Comparison of ENCODE assay signal across 33 mouse cellular contexts in the genomic region with DNA sequence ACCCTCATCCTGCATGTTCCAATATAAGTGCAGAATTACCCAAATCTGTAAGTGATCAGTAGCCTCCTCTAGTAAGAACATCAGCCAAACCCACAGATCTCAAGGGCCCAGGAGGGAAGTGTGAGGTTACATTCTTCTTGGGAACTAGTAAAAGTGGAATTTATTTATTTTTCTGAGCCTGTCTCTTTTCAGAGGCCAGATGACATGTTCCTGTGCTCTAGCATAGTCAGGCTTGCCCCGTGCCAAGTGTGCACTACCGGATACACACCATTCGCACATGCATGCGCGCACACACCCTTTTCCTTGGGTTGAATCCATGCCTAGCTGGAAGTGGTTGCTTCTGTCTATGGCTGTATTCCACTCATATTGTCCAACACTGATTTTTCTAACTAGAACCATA. TPM values are rescaled to one million over a fixed set of nuclear protein-coding genes. Genes with fewer than 3 reads are reported as not detected.
DNase-seq lines count a peak whose midpoint lies in the region; ATAC-seq and TF ChIP-seq lines count a peak whose summit lies in the region.
"Had no signal": no experiment of that assay in that cellular context is flagged by ENCODE, and none has a peak within 500 bp of the region (broad histone marks: within the 10 kb centered on the region; RNA-seq: fewer than 3 reads in every experiment).

No protein-coding gene starts in this region.

- H3K9ac ChIP-seq in embryonic facial prominence, embryonic 12.5 days: no peak overlapping the region
- no peak overlapping the region for H3K9ac ChIP-seq in lung, embryonic 14.5 days
- no peak overlapping the region for H3K9ac ChIP-seq in limb, embryonic 13.5 days
- no peak overlapping the region for H3K9ac ChIP-seq in hindbrain, embryonic 12.5 days
- H3K9ac ChIP-seq: forebrain, embryonic 15.5 days; heart, embryonic 15.5 days; intestine, embryonic 15.5 days; limb, embryonic 15.5 days; liver, embryonic 14.5 days; midbrain, embryonic 12.5 days; neural tube, embryonic 12.5 days had no signal

- H3K4me2 ChIP-seq in embryonic facial prominence, embryonic 12.5 days (replicated peaks): no peak overlapping the region
- H3K4me2 ChIP-seq in lung, embryonic 14.5 days: no peak overlapping the region
- no peak overlapping the region for H3K4me2 ChIP-seq in limb, embryonic 13.5 days (replicated peaks)
- no peak overlapping the region for H3K4me2 ChIP-seq in hindbrain, embryonic 12.5 days (replicated peaks)
- H3K4me2 ChIP-seq: forebrain, embryonic 15.5 days; heart, embryonic 15.5 days; intestine, embryonic 15.5 days; limb, embryonic 15.5 days; midbrain, embryonic 12.5 days; neural tube, embryonic 12.5 days had no signal

- ATAC-seq in embryonic facial prominence, embryonic 12.5 days (ENCODE audit: insufficient number of reproducible peaks, insufficient read depth, low FRiP score, low TSS enrichment): 0 out of 2 replicates have a peak, but pooled peaks have one; percentile 35
- peak; percentile 70 for ATAC-seq in lung, embryonic 14.5 days (ENCODE audit: insufficient read depth)
- peak; percentile 2 for ATAC-seq in Patski
- peak; percentile 34; the same call in 1 of the 2 replicates for ATAC-seq in limb, embryonic 13.5 days (ENCODE audit: low FRiP score, low read depth)
- ATAC-seq in hindbrain, embryonic 12.5 days (ENCODE audit: low FRiP score): no peak
- ATAC-seq: intestine, embryonic 15.5 days had no signal

- H3K27ac ChIP-seq in embryonic facial prominence, embryonic 12.5 days: no peak overlapping the region
- H3K27ac ChIP-seq in embryonic facial prominence, embryonic 10.5 days (replicated peaks): no peak overlapping the region
- H3K27ac ChIP-seq in lung, embryonic 14.5 days (ENCODE audit: low read depth): peak overlapping the region; percentile 82
- H3K27ac ChIP-seq in limb, embryonic 13.5 days: no peak overlapping the region
- H3K27ac ChIP-seq in hindbrain, embryonic 12.5 days: no peak overlapping the region
- H3K27ac ChIP-seq: forebrain, embryonic 10.5 days; forebrain, embryonic 15.5 days; gastrocnemius, adult 2 months; heart, embryonic 15.5 days; hindbrain, postnatal 0 days; intestine, embryonic 15.5 days; kidney, postnatal 0 days; limb, embryonic 15.5 days; liver, embryonic 14.5 days; midbrain, embryonic 12.5 days; neural tube, embryonic 12.5 days; stomach, postnatal 0 days had no signal

- no peak for TF ChIP-seq CTCF in lung, embryonic 14.5 days (IDR thresholded peaks at IDR 0.05; ENCODE audit: low read depth)
- TF ChIP-seq CTCF in Patski (IDR thresholded peaks at IDR 0.05): no peak

- no peak for DNase-seq in embryonic facial prominence, embryonic 10.5 days (ENCODE audit: low spot score)
- DNase-seq in lung, embryonic 14.5 days: peak; percentile 60
- no peak for DNase-seq in lung, adult 18-20 months
- no peak for DNase-seq in Patski (ENCODE audit: low read depth, low spot score)
- DNase-seq in thymus, postnatal 10 days (ENCODE audit: low spot score in 2 of 2): no peak
- DNase-seq: adrenal gland, postnatal 36 days; cerebellum, adult 18-20 months; gastrocnemius, adult 2 months; gastrocnemius, postnatal 36 days; thymus, adult 18-20 months; thymus, postnatal 36 days had no signal

- H3K9me3 ChIP-seq in embryonic facial prominence, embryonic 12.5 days: no peaks in the 10 kb centered on the region
- H3K9me3 ChIP-seq in embryonic facial prominence, embryonic 10.5 days: no peaks in the 10 kb centered on the region
- H3K9me3 ChIP-seq in lung, embryonic 14.5 days (ENCODE audit: low read depth, low read length): no peaks in the 10 kb centered on the region
- no peaks in the 10 kb centered on the region for H3K9me3 ChIP-seq in limb, embryonic 13.5 days
- H3K9me3 ChIP-seq in hindbrain, embryonic 12.5 days (replicated peaks): no peaks in the 10 kb centered on the region
- H3K9me3 ChIP-seq: forebrain, embryonic 10.5 days; forebrain, embryonic 15.5 days; G1E; heart, embryonic 15.5 days; intestine, embryonic 15.5 days; limb, embryonic 15.5 days; megakaryocyte, embryonic 14.5 days; midbrain, embryonic 12.5 days; neural tube, embryonic 12.5 days had no signal

- peaks cover 6% of the 10 kb centered on the region; the same call in 1 of the 2 replicates for H3K4me1 ChIP-seq in embryonic facial prominence, embryonic 12.5 days
- H3K4me1 ChIP-seq in embryonic facial prominence, embryonic 10.5 days: peaks cover 6% of the 10 kb centered on the region; the same call in 1 of the 2 replicates
- no peaks in the 10 kb centered on the region for H3K4me1 ChIP-seq in lung, embryonic 14.5 days (ENCODE audit: insufficient read depth)
- H3K4me1 ChIP-seq in limb, embryonic 13.5 days: peaks cover 13% of the 10 kb centered on the region
- no peaks in the 10 kb centered on the region for H3K4me1 ChIP-seq in hindbrain, embryonic 12.5 days
- H3K4me1 ChIP-seq: intestine, embryonic 15.5 days; midbrain, embryonic 12.5 days; neural tube, embryonic 12.5 days had no signal

- CTCF ChIA-PET in Patski (lab: Charles Lee): interaction anchor here (1.2 to 1.5 kb wide), 3 partner anchors 15 to 193 kb away, joined by 4 to 8 read pairs (median 6); no protein-coding TSS in a partner anchor

- H3K36me3 ChIP-seq in embryonic facial prominence, embryonic 12.5 days: no peaks in the 10 kb centered on the region
- no peaks in the 10 kb centered on the region for H3K36me3 ChIP-seq in embryonic facial prominence, embryonic 10.5 days (replicated peaks)
- H3K36me3 ChIP-seq in lung, embryonic 14.5 days (ENCODE audit: insufficient read depth): no peaks in the 10 kb centered on the region
- H3K36me3 ChIP-seq in limb, embryonic 13.5 days: no peaks in the 10 kb centered on the region
- H3K36me3 ChIP-seq in hindbrain, embryonic 12.5 days: no peaks in the 10 kb centered on the region
- H3K36me3 ChIP-seq: forebrain, embryonic 10.5 days; forebrain, embryonic 15.5 days; G1E; heart, embryonic 15.5 days; intestine, embryonic 15.5 days; limb, embryonic 15.5 days; midbrain, embryonic 12.5 days; neural tube, embryonic 12.5 days had no signal

- in situ Hi-C loops in Patski (cut with MboI; ENCODE audit: low pct_unique_long_range_greater_than_20kb): loop anchor here (25.0 kb wide), 1 partner anchor 387 kb away; a partner anchor contains a TSS

- 69% methylated on average over 5 of the region's 5 CpGs for WGBS in embryonic facial prominence, embryonic 12.5 days
- 90% methylated on average over 5 of the region's 5 CpGs for WGBS in embryonic facial prominence, embryonic 10.5 days
- WGBS in lung, embryonic 14.5 days: 65% methylated on average over 5 of the region's 5 CpGs
- WGBS in limb, embryonic 13.5 days: 83% methylated on average over 5 of the region's 5 CpGs
- WGBS in hindbrain, embryonic 12.5 days: 90% methylated on average over 5 of the region's 5 CpGs

- POLR2A ChIA-PET in Patski (lab: Charles Lee): no interaction called here

- no peak overlapping the region for H3K4me3 ChIP-seq in embryonic facial prominence, embryonic 12.5 days
- no peak overlapping the region for H3K4me3 ChIP-seq in embryonic facial prominence, embryonic 10.5 days
- no peak overlapping the region for H3K4me3 ChIP-seq in lung, embryonic 14.5 days (ENCODE audit: low read depth, low read length)
- H3K4me3 ChIP-seq in limb, embryonic 13.5 days: no peak overlapping the region
- no peak overlapping the region for H3K4me3 ChIP-seq in hindbrain, embryonic 12.5 days
- H3K4me3 ChIP-seq: forebrain, embryonic 10.5 days; forebrain, embryonic 15.5 days; gastrocnemius, adult 2 months; heart, embryonic 15.5 days; intestine, embryonic 15.5 days; limb, embryonic 15.5 days; megakaryocyte, embryonic 14.5 days; midbrain, embryonic 12.5 days; myocyte; neural tube, embryonic 12.5 days had no signal

- H3K27me3 ChIP-seq in embryonic facial prominence, embryonic 12.5 days: no peaks in the 10 kb centered on the region
- no peaks in the 10 kb centered on the region for H3K27me3 ChIP-seq in embryonic facial prominence, embryonic 10.5 days (replicated peaks; ENCODE audit: low read depth, poor library complexity, severe bottlenecking)
- no peaks in the 10 kb centered on the region for H3K27me3 ChIP-seq in lung, embryonic 14.5 days (ENCODE audit: insufficient read depth, low read length)
- no peaks in the 10 kb centered on the region for H3K27me3 ChIP-seq in Patski
- no peaks in the 10 kb centered on the region for H3K27me3 ChIP-seq in limb, embryonic 13.5 days
- no peaks in the 10 kb centered on the region for H3K27me3 ChIP-seq in hindbrain, embryonic 12.5 days
- H3K27me3 ChIP-seq: forebrain, embryonic 15.5 days; intestine, embryonic 15.5 days; limb, embryonic 15.5 days; midbrain, embryonic 12.5 days; neural tube, embryonic 12.5 days had no signal

RNA-seq across cellular contexts. Expression of a gene that starts 17.4 kb away (rescaled TPM):
- polyA plus RNA-seq in embryonic facial prominence, embryonic 12.5 days (2016; fragmentation: Nextera tagmentation; extraction: Ambion mirVana): 80.4 and 82.0 TPM in 2 replicates
- 112 and 115 TPM in 2 replicates for polyA plus RNA-seq in embryonic facial prominence, embryonic 10.5 days (2016; fragmentation: Nextera tagmentation; extraction: Ambion mirVana)
- polyA plus RNA-seq in lung, embryonic 14.5 days (2014; fragmentation: Nextera tagmentation; extraction: Ambion mirVana): 116 and 119 TPM in 2 replicates
- 115 TPM for polyA plus RNA-seq in Patski (2021)
- polyA plus RNA-seq in limb, embryonic 13.5 days (2015; fragmentation: Nextera tagmentation; extraction: Ambion mirVana): 78.2 and 78.8 TPM in 2 replicates
- 57.3 and 58.8 TPM in 2 replicates for polyA plus RNA-seq in hindbrain, embryonic 12.5 days (2016; fragmentation: Nextera tagmentation; extraction: Ambion mirVana)

RNA-seq across cellular contexts. Expression of a gene that starts 22.2 kb away (rescaled TPM):
- polyA plus RNA-seq in embryonic facial prominence, embryonic 12.5 days (2016; fragmentation: Nextera tagmentation; extraction: Ambion mirVana): not detected in 2 replicates
- polyA plus RNA-seq in embryonic facial prominence, embryonic 10.5 days (2016; fragmentation: Nextera tagmentation; extraction: Ambion mirVana): not detected in 2 replicates
- not detected in 2 replicates for polyA plus RNA-seq in lung, embryonic 14.5 days (2014; fragmentation: Nextera tagmentation; extraction: Ambion mirVana)
- polyA plus RNA-seq in Patski (2021): not detected
- polyA plus RNA-seq in limb, embryonic 13.5 days (2015; fragmentation: Nextera tagmentation; extraction: Ambion mirVana): not detected in 2 replicates
- 0.23 and 0.25 TPM in 2 replicates for polyA plus RNA-seq in hindbrain, embryonic 12.5 days (2016; fragmentation: Nextera tagmentation; extraction: Ambion mirVana)
- polyA plus RNA-seq: G1E; heart, embryonic 15.5 days; hindbrain, embryonic 11.5 days; intestine, embryonic 15.5 days; kidney, adult 2 months; kidney, postnatal 0 days; large intestine, adult 2 months; limb, embryonic 15.5 days; liver, embryonic 14.5 days; midbrain, postnatal 0 days; myocyte; neural tube, embryonic 12.5 days; spleen, adult 2 months; stomach, postnatal 0 days had no signal

RNA-seq across cellular contexts. Expression of a gene that starts 25.7 kb away (rescaled TPM):
- polyA plus RNA-seq in embryonic facial prominence, embryonic 12.5 days (2016; fragmentation: Nextera tagmentation; extraction: Ambion mirVana): 132 and 136 TPM in 2 replicates
- 127 and 130 TPM in 2 replicates for polyA plus RNA-seq in embryonic facial prominence, embryonic 10.5 days (2016; fragmentation: Nextera tagmentation; extraction: Ambion mirVana)
- 117 and 122 TPM in 2 replicates for polyA plus RNA-seq in lung, embryonic 14.5 days (2014; fragmentation: Nextera tagmentation; extraction: Ambion mirVana)
- 68.6 TPM for polyA plus RNA-seq in Patski (2021)
- polyA plus RNA-seq in limb, embryonic 13.5 days (2015; fragmentation: Nextera tagmentation; extraction: Ambion mirVana): 122 and 128 TPM in 2 replicates
- polyA plus RNA-seq in hindbrain, embryonic 12.5 days (2016; fragmentation: Nextera tagmentation; extraction: Ambion mirVana): 109 and 117 TPM in 2 replicates

RNA-seq across cellular contexts. Expression of a gene that starts 44.3 kb away (rescaled TPM):
- polyA plus RNA-seq in embryonic facial prominence, embryonic 12.5 days (2016; fragmentation: Nextera tagmentation; extraction: Ambion mirVana): 261 and 279 TPM in 2 replicates
- 296 and 298 TPM in 2 replicates for polyA plus RNA-seq in embryonic facial prominence, embryonic 10.5 days (2016; fragmentation: Nextera tagmentation; extraction: Ambion mirVana)
- 242 and 243 TPM in 2 replicates for polyA plus RNA-seq in lung, embryonic 14.5 days (2014; fragmentation: Nextera tagmentation; extraction: Ambion mirVana)
- 156 TPM for polyA plus RNA-seq in Patski (2021)
- 256 and 263 TPM in 2 replicates for polyA plus RNA-seq in limb, embryonic 13.5 days (2015; fragmentation: Nextera tagmentation; extraction: Ambion mirVana)
- 255 TPM in 2 replicates for polyA plus RNA-seq in hindbrain, embryonic 12.5 days (2016; fragmentation: Nextera tagmentation; extraction: Ambion mirVana)
